Mouse (Mus musculus): Measurements from ENCODE around the gene Adk.

The Adk gene

GRCm38 (mm10) chr14:21490141-21490540 is 437.8 kb downstream of the Adk start:
- no peak for DNase-seq

Data from spleen, adult 18-20 months (tissue).